Mouse (Mus musculus) neural tube, embryonic 14.5 days (tissue): ENCODE measurements around the gene Mfsd5. TPM values are rescaled to one million over a fixed set of nuclear protein-coding genes. Genes with fewer than 3 reads are reported as not detected.

ENCODE experiments used
- ATAC-seq: fragments of 200-750 bp; cut with Nextera tagmentation; 2 replicates; pipeline ENCODE4 v1.8.0; 2017; ENCODE audit warnings: low read depth, mild to moderate bottlenecking, moderate TSS enrichment, moderate library complexity
- H3K27ac ChIP-seq: fragments of 300-500 bp; sonication (generic); 2 replicates; pipeline ENCODE4 v1.5.1; 2014; ENCODE audit warnings: low read depth, mild to moderate bottlenecking, control low read depth, low read length, moderate library complexity, mixed read lengths
- H3K27me3 ChIP-seq: fragments of 300-500 bp; sonication (generic); 2 replicates; pipeline ENCODE4 v1.6.1; 2014; ENCODE audit warnings: low read length; ENCODE audit not compliant: control insufficient read depth, insufficient read depth
- H3K36me3 ChIP-seq: fragments of 300-500 bp; sonication (generic); 2 replicates; pipeline ENCODE4 v1.6.1; 2014; ENCODE audit warnings: low read length, mixed read lengths; ENCODE audit not compliant: control insufficient read depth, insufficient read depth
- H3K4me1 ChIP-seq: fragments of 300-500 bp; sonication (generic); 2 replicates; pipeline ENCODE4 v1.6.1; 2014; ENCODE audit warnings: low read length; ENCODE audit not compliant: control insufficient read depth, insufficient read depth
- H3K4me2 ChIP-seq: fragments of 300-500 bp; sonication (generic); 2 replicates; pipeline ENCODE4 v1.6.1; 2014; ENCODE audit warnings: mild to moderate bottlenecking, low read depth, low read length, control low read depth
- H3K4me3 ChIP-seq: fragments of 300-500 bp; sonication (generic); 2 replicates; pipeline ENCODE4 v1.5.1; 2014; ENCODE audit warnings: low read depth, low read length, control low read depth, mixed read lengths
- H3K9ac ChIP-seq: fragments of 300-500 bp; sonication (generic); replicated peaks from 2 replicates; pipeline ENCODE4 v1.6.1; 2014; ENCODE audit warnings: low read depth, mild to moderate bottlenecking, control low read depth, low read length, mixed read lengths
- H3K9me3 ChIP-seq: fragments of 300-500 bp; sonication (generic); 2 replicates; pipeline ENCODE4 v1.6.1; 2016; ENCODE audit warnings: low read length; ENCODE audit not compliant: control insufficient read depth
- WGBS: fragments of 180-500 bp; shearing (Covaris S2); extraction: QIAGEN DNeasy Blood & Tissue Kit; methylation state at CpG from one replicate; pipeline ENCODE4 v1.1.7; 2014; 5-methylcytosine and 5-hydroxymethylcytosine counted together
- polyA plus RNA-seq: library from polyadenylated mRNA; unstranded; fragments of >200 nt; fragmentation: Nextera tagmentation; extraction: Ambion mirVana; gene quantifications from 2 replicates; pipeline ENCODE4 v1.2.1, GENCODE M21; 2014

Mfsd5 gene
- polyA plus RNA-seq, 1 experiment from 2014 or later, result 54.0 TPM

DNA sequence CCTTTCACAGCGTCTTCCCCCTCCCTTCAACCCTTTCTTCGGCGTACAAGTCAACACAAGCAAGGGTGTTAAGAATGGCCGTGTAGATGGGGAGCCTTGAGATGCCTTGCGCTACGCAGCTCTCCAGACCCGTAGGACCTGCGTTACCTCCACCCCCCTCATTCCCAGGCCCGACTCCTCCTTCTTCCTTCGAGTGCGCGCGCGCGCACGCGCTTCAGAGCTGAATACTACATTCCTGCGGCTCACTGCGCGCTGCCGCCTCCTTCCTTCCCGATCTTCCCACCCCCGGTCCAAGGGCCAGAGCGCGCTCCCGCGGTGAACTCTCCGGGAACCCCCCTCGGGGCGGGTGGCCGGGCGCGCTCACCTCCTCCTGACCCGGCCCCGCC is 32.4 kb upstream of the Mfsd5 start:
- Histone ChIP-seq H3K27ac (peak overlapping the region; percentile 73), H3K27me3 (peaks cover 12% of the 10 kb centered on the region), H3K4me3 (peak overlapping the region; percentile 50), H3K36me3 (no peaks in the 10 kb centered on the region), H3K4me2 (peak overlapping the region; percentile 98), H3K9ac (peak overlapping the region; percentile 52), H3K9me3 (no peaks in the 10 kb centered on the region), H3K4me1 (peaks cover 18% of the 10 kb centered on the region; the same call in 1 of the 2 replicates)
- ATAC-seq, result peak; percentile 88
- under 1% methylated on average over 34 of the region's 35 CpGs for WGBS

DNA sequence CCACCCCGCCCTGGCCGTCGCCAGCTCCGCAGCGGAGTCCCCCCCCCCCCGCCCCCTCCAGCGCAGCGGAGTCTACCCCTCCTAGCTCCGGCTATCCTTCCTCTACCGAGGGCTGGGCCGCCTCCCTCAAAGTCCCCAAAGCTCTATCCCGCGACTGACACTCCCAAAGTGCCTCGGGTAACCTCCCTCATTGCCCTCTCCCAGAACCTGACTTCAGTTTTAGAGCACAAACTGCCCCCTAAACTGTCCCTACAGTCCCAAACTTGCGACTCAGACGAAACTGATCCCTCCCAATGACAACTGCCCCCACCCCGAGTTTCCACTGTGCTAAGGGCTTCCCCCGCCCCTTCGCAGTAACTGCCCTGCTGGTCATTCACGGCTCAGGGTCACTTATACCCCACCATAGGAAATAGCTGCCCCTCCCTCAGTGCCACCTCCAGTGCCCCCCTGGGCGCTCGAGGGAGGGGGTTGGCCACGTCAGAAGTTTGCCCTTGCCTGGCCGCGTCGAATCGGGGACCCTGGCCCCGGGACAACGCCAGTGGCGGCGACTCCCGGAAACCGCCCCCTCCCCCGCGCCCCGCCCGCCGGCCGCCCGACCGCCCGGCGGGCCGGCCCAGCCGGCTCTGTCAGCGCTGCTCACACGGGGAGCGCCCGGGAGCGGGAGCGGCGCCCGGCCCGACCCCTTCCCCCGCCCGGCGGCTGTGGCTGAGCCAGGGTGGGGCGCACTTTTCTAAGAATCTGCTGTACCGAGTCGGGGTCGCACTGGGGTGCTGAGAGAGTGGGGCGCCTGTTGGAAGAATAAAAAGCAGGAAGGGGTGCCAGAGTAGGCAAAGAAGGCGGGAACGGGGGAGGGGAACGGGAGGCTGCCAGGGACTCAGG is 31.8 kb upstream of the Mfsd5 start:
- H3K4me2 ChIP-seq, result peak overlapping the region; percentile 98
- peaks cover 18% of the 10 kb centered on the region; the same call in 1 of the 2 replicates for H3K4me1 ChIP-seq

DNA sequence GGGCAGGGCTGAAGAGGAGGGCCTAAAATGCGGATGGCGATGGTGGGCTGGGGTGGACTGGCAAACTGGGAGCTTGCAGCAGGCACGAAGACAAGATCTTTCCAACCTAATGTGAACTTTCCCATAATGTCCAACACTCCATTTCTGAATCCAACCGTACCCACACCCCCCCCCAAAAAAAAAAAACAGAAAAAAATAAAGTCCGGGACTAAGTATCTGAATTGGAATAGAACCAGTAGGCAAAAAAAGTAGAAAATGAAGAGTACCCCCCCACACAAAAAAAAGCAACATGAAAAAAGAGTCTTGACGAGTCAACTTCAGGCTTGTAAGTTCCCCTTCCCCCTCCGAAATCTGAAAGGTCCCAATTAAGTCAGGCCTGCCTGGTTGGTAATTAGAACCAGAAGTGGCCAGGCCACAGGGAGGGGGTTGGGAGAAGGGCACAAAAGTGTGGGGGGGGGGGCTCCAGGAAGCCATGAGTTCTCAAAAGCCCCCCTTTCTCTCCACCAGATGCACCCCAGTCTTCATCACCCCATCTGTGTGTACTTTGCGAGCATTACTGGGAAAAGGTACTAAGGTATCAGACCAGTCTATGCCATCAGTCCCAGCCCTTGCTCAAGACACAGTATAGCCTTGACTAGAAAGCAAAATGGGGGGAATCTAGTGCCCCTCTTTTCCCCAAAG is 31.0 kb upstream of the Mfsd5 start:
- H3K4me2 ChIP-seq, result peak overlapping the region; percentile 98
- peaks cover 17% of the 10 kb centered on the region; the same call in 1 of the 2 replicates for H3K4me1 ChIP-seq
- H3K36me3 ChIP-seq, result no peaks in the 10 kb centered on the region
- 0 out of 2 replicates have a peak overlapping the region, but pooled peaks have one; percentile 52 for H3K9ac ChIP-seq
- WGBS, result 10% methylated on average over 8 of the region's 8 CpGs
- no peak overlapping the region; the same call in 1 of the 2 replicates for H3K27ac ChIP-seq
- ATAC-seq, result no peak
- no peaks in the 10 kb centered on the region for H3K9me3 ChIP-seq
- peak overlapping the region; percentile 50 for H3K4me3 ChIP-seq
- H3K27me3 ChIP-seq, result peaks cover 12% of the 10 kb centered on the region

More for the DNA sequence above, 31.8 kb upstream of the Mfsd5 start:
- peak overlapping the region; percentile 50 for H3K4me3 ChIP-seq
- peak overlapping the region; percentile 52 for H3K9ac ChIP-seq
- H3K27ac ChIP-seq, result peak overlapping the region; percentile 60
- WGBS, result under 1% methylated on average over 58 of the region's 65 CpGs
- H3K9me3 ChIP-seq, result no peaks in the 10 kb centered on the region
- no peaks in the 10 kb centered on the region for H3K36me3 ChIP-seq
- ATAC-seq, result peak; percentile 26; the same call in 1 of the 2 replicates
- peaks cover 12% of the 10 kb centered on the region for H3K27me3 ChIP-seq

DNA sequence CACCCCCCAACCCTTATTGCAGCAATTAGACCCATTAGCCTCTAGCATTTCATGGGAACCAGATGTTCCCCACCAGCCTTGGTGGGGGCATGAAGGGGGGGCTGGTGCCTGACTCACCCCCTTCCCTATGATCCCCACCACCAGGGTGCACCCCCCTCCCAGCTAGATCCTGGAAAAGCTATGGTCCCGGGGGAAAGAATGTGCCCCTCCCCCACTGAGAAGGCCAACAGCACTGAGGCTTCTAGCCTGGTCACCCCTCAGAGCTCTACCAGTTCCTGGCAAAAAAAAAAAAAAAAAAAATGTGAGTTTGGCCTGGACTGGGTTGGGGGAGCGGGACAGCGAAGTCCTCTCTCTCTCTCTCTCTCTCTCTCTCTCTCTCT is 30.5 kb upstream of the Mfsd5 start:
- H3K9me3 ChIP-seq, result no peaks in the 10 kb centered on the region
- 12% methylated on average over 3 of the region's 3 CpGs for WGBS
- peaks cover 11% of the 10 kb centered on the region; the same call in 1 of the 2 replicates for H3K4me1 ChIP-seq
- no peak overlapping the region; the same call in 1 of the 2 replicates for H3K4me2 ChIP-seq
- peaks cover 8% of the 10 kb centered on the region for H3K27me3 ChIP-seq
- no peak for ATAC-seq
- H3K4me3 ChIP-seq, result no peak overlapping the region
- no peak overlapping the region for H3K9ac ChIP-seq
- no peak overlapping the region for H3K27ac ChIP-seq
- H3K36me3 ChIP-seq, result no peaks in the 10 kb centered on the region

DNA sequence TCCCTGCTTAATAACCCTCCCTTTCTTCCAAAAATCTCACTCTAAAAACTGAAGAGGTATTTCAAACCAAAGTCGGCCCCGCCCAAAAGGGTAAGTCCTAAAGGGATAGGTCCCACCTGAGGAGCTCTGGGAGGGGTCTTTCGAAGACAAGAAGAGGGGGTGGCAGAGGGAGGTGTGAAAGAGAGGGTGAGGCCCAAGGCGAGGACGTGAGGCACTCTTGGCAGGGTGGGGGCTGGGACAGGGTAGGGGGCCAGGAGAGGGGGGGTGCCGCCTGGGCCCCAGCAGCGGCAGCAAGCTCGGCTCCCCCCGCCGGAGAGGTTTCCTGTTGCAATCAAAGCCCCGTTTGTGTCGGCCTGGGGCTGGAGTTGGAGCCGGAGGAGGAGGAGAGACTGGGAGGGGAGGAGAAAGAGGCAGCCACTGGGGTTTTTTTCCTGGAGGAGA is 30.0 kb upstream of the Mfsd5 start:
- Histone ChIP-seq H3K9ac (no peak overlapping the region), H3K9me3 (no peaks in the 10 kb centered on the region), H3K4me3 (no peak overlapping the region), H3K4me2 (peak overlapping the region; percentile 22; the same call in 1 of the 2 replicates), H3K36me3 (no peaks in the 10 kb centered on the region), H3K27ac (no peak overlapping the region), H3K27me3 (peaks cover 5% of the 10 kb centered on the region), H3K4me1 (peaks cover 9% of the 10 kb centered on the region; the same call in 1 of the 2 replicates)
- WGBS, result 8% methylated on average over 10 of the region's 13 CpGs
- ATAC-seq, result no peak

DNA sequence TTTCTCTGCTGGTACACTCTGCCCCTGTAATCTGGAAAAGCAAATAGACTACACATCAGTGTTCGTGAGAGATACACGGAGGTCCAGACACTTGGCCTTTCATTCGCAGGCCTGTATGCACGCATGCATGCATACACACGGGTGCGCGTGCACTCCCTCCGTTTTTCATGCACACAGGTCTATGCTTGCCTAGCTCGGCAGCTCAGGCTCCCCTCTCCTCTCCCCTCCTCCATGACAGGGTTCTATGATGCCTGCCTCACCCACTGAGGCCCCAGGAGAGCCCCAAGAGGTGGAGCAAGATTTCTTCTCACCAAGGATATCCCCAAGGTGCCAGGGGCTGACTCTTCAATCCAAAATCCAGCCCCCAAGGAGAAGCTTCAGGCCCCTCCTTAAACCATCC is 29.3 kb upstream of the Mfsd5 start:
- Histone ChIP-seq H3K4me2 (peak overlapping the region; percentile 22; the same call in 1 of the 2 replicates), H3K27ac (no peak overlapping the region)

DNA sequence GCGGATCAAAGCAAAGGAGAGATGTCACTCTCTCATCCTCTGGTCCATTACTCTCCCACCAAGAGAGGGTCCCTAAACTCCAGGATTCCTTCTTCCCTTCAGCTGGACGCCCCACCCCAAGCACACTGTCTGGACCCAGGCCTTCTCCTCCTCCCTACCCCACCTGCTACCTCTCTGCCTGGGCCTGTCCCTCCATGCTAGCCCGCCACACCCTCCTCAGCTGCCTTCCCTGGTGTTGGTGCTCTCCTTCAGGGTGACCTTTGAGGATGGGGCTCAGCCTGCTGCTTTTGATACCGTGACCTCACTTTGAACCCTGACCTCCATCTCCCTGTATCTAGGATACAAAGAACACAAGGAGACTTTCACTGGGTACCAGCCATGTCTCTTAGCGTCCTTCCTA is 28.7 kb upstream of the Mfsd5 start:
- ATAC-seq, result no peak
- Histone ChIP-seq H3K4me3 (no peak overlapping the region), H3K36me3 (no peaks in the 10 kb centered on the region), H3K9ac (no peak overlapping the region), H3K4me2 (no peak overlapping the region), H3K27ac (no peak overlapping the region), H3K4me1 (peaks cover 6% of the 10 kb centered on the region; the same call in 1 of the 2 replicates), H3K9me3 (no peaks in the 10 kb centered on the region), H3K27me3 (peaks cover 3% of the 10 kb centered on the region; the same call in 1 of the 2 replicates)
- 45% methylated on average over 5 of the region's 5 CpGs for WGBS

More for the DNA sequence above, 29.3 kb upstream of the Mfsd5 start:
- ATAC-seq, result no peak
- Histone ChIP-seq H3K4me3 (no peak overlapping the region), H3K9me3 (no peaks in the 10 kb centered on the region), H3K36me3 (no peaks in the 10 kb centered on the region), H3K27me3 (peaks cover 3% of the 10 kb centered on the region; the same call in 1 of the 2 replicates), H3K9ac (no peak overlapping the region), H3K4me1 (peaks cover 6% of the 10 kb centered on the region; the same call in 1 of the 2 replicates)
- 47% methylated on average over 9 of the region's 9 CpGs for WGBS

DNA sequence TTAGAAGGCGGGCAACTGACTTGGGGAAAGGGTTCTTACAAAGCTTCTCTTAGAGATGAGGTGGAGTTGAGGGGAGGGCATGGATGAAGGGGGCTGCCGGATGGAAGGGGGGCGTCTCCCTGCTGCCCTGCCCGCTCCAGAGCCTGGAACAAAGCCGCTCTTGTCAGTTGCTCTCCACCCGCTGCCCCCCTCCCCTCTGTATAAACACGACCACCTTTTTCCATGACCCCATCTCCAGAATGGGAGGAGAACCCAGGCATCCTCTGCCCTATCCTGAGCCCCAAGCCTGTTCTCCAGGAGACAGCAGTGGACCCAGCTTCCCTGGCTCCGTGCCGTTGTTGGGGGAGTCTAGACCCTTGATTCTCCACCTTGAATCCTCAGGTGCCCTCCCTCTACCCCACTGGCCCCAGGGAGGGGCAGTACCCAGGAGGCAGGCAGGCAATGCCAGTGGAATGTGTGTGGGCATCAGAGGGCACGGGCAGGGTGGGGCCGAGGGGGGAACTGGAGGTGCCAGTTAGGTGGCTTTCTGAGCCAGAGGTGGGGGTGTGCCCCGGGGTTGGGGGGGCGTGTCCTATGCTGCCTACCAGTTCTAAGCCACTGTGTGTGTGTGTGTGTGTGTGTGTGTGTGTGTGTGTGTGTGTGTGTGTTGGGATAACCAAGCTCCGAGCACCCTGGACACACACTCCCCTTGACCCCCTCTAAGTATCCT is 23.6 kb upstream of the Mfsd5 start:
- WGBS, result 67% methylated on average over 14 of the region's 14 CpGs
- no peak overlapping the region for H3K4me2 ChIP-seq

More for the DNA sequence above, 23.6 kb upstream of the Mfsd5 start:
- Histone ChIP-seq H3K36me3 (no peaks in the 10 kb centered on the region), H3K27ac (no peak overlapping the region), H3K9me3 (no peaks in the 10 kb centered on the region), H3K4me1 (peaks cover 4% of the 10 kb centered on the region; the same call in 1 of the 2 replicates), H3K9ac (no peak overlapping the region), H3K27me3 (peaks cover 13% of the 10 kb centered on the region; the same call in 1 of the 2 replicates), H3K4me3 (no peak overlapping the region)
- ATAC-seq, result no peak
